Mouse (Mus musculus) hindbrain, embryonic 10.5 days (tissue): ENCODE data around the gene Patj. TPM values are rescaled to one million over a fixed set of nuclear protein-coding genes. Genes with fewer than 3 reads are reported as not detected.

Experiments
- DNase-seq: peaks from one replicate; pipeline ENCODE4 v3.0.0-alpha.2; 2017; ENCODE audit warnings: low spot score
- H3K27ac ChIP-seq: fragments of 300-500 bp; sonication (generic); 2 replicates; pipeline ENCODE4 v1.5.1; 2016; ENCODE audit warnings: mild to moderate bottlenecking, moderate library complexity
- H3K27me3 ChIP-seq: fragments of 300-500 bp; sonication (generic); 2 replicates; pipeline ENCODE4 v1.6.1; 2016; ENCODE audit warnings: mild to moderate bottlenecking; ENCODE audit not compliant: poor library complexity, insufficient read depth, severe bottlenecking
- H3K36me3 ChIP-seq: fragments of 300-500 bp; sonication (generic); 2 replicates; pipeline ENCODE4 v1.6.1; 2016; ENCODE audit warnings: mild to moderate bottlenecking, moderate library complexity
- H3K4me1 ChIP-seq: fragments of 300-500 bp; sonication (generic); replicated peaks from 2 replicates; pipeline ENCODE4 v1.6.1; 2016; ENCODE audit warnings: mild to moderate bottlenecking
- H3K4me3 ChIP-seq: fragments of 300-500 bp; sonication (generic); 2 replicates; pipeline ENCODE4 v1.5.1; 2016; ENCODE audit warnings: mild to moderate bottlenecking, moderate library complexity
- H3K9me3 ChIP-seq: fragments of 300-500 bp; sonication (generic); 2 replicates; pipeline ENCODE4 v1.6.1; 2016; ENCODE audit warnings: mild to moderate bottlenecking, moderate library complexity
- WGBS: fragments of 180-500 bp; shearing (Covaris S2); methylation state at CpG from one replicate; pipeline ENCODE4 v1.1.7; 2016; 5-methylcytosine and 5-hydroxymethylcytosine counted together
- polyA plus RNA-seq: library from polyadenylated mRNA; unstranded; fragments of >200 nt; fragmentation: Nextera tagmentation; extraction: Ambion mirVana; gene quantifications from 2 replicates; pipeline ENCODE4 v1.2.1, GENCODE M21; 2016

Patj gene
- polyA plus RNA-seq, 1 experiment from 2014 or later: 8.2 TPM

DNA sequence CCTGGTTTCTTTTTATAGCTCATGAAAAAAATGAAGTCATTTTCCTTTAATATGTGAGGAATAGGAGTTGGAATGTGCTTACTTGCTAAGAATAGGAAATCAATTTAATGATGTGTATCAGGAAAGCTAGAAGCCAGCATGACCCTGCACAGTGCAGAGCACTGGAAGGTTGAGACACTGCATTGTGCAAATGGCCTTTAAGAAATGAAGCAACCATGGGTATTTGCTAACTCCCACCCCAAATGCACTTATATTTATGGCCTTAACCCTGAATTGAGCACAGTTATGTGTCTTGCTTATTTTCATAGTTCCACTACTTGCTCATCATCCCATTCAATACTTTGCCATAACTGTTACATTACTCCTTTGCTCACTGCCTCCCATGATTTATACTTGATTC, 181.7 kb downstream of the Patj start:
- no peak overlapping the region for H3K4me3 ChIP-seq
- no peaks in the 10 kb centered on the region for H3K36me3 ChIP-seq
- H3K27me3 ChIP-seq: no peaks in the 10 kb centered on the region
- 0 out of 2 replicates have a peak, but pooled peaks cover 4% of the 10 kb centered on the region for H3K4me1 ChIP-seq
- no peak overlapping the region for H3K27ac ChIP-seq
- DNase-seq: no peak
- 0 out of 2 replicates have a peak, but pooled peaks cover 4% of the 10 kb centered on the region for H3K9me3 ChIP-seq

DNA sequence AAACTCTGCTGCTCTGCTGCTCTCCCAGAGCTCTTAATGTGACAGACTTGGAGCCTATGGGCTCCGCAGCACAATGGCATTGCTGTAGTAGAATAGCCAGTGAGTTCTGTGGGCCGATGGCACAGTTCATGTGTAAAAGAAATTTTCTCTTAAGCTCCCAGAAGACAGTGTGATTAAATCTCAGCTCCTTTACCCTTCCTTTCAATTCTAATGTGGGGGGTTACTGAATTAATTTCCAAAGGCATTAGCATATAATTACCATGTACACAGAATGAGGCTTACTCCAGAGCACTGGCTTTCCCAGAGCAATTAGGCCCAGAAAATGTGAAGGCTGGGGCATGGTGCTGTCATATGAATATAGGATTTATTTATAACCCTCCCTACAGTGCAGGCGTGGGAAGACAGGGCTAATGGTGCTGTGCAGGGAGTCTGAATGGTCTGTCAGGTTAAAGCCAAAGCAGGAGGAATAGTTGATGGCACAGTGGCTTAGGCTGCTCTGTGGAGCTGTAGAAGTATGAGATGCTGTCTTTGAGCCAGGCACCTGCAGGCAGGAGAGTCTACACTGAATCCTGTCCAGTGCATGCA, 182.5 kb downstream of the Patj start:
- 73% methylated on average over 3 of the region's 3 CpGs for WGBS
- no peak overlapping the region for H3K4me3 ChIP-seq
- 0 out of 2 replicates have a peak, but pooled peaks cover 4% of the 10 kb centered on the region for H3K9me3 ChIP-seq
- H3K4me1 ChIP-seq: 0 out of 2 replicates have a peak, but pooled peaks cover 4% of the 10 kb centered on the region
- DNase-seq: no peak
- no peaks in the 10 kb centered on the region for H3K27me3 ChIP-seq
- peak overlapping the region; percentile 57; the same call in 1 of the 2 replicates for H3K27ac ChIP-seq
- no peaks in the 10 kb centered on the region for H3K36me3 ChIP-seq

DNA sequence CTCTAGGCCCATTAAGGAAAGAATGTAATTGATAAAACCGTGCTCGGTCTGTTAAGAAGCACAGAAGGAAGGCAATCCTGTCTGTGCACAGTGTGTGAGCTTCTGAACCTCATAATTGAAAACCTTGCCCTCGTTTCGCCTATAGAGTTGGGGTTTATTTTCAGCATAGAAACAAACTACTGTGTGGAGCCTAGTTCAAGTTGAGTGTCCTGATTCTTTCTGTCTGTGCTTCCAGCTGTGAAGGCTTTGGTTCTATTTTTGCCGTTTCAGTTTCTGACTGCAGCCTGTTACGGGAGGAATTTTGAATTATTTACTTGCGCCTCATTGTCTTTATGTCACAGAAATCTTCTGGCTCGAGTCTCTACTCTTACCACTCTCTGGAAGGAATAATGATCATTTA, 185.9 kb downstream of the Patj start:
- Histone ChIP-seq H3K9me3 (no peaks in the 10 kb centered on the region), H3K4me1 (0 out of 2 replicates have a peak, but pooled peaks cover 4% of the 10 kb centered on the region), H3K27me3 (no peaks in the 10 kb centered on the region), H3K27ac (no peak overlapping the region), H3K36me3 (no peaks in the 10 kb centered on the region), H3K4me3 (no peak overlapping the region)
- WGBS: 82% methylated on average over 8 of the region's 8 CpGs
- DNase-seq: no peak

- no peaks in the 10 kb centered on the region for H3K36me3 ChIP-seq
- no peak overlapping the region for H3K27ac ChIP-seq
- no peak overlapping the region for H3K4me3 ChIP-seq
- H3K9me3 ChIP-seq: no peaks in the 10 kb centered on the region
- DNase-seq: no peak
- no peaks in the 10 kb centered on the region for H3K4me1 ChIP-seq
- WGBS: 84% methylated on average over 5 of the region's 5 CpGs
- H3K27me3 ChIP-seq: no peaks in the 10 kb centered on the region
Observed at GRCm38 (mm10) chr4:98584023-98584422, 188.4 kb downstream of the Patj start.

- Histone ChIP-seq H3K36me3 (no peaks in the 10 kb centered on the region), H3K27me3 (no peaks in the 10 kb centered on the region), H3K4me1 (no peaks in the 10 kb centered on the region), H3K9me3 (no peaks in the 10 kb centered on the region), H3K4me3 (no peak overlapping the region), H3K27ac (no peak overlapping the region)
- 74% methylated on average over 4 of the region's 4 CpGs for WGBS
- no peak for DNase-seq
Observed at GRCm38 (mm10) chr4:98586303-98586702, 190.7 kb downstream of the Patj start.

DNA sequence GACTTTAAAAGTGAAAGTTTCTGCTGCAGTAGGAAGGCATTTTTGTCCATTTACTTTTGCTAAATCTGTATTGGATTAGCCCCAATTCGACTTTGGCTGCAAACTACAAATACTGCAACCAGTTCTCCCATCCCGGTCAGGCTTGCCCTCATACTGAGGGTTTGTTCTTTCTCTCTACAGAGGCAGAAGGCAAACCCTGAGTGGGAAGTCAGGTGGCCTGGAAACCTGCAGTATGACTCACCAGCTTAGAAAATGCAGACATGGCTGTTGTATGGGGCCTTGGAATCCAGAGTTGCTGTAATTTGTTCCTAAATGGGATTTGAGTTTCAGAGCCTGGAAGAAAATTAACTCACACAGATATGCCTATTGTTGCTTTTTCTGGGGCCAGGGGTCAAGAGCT, 192.1 kb downstream of the Patj start:
- H3K4me1 ChIP-seq: no peaks in the 10 kb centered on the region
- no peak overlapping the region for H3K4me3 ChIP-seq
- H3K9me3 ChIP-seq: no peaks in the 10 kb centered on the region
- WGBS: 84% methylated on average over 2 of the region's 2 CpGs
- no peaks in the 10 kb centered on the region for H3K27me3 ChIP-seq
- DNase-seq: no peak
- H3K36me3 ChIP-seq: no peaks in the 10 kb centered on the region
- no peak overlapping the region for H3K27ac ChIP-seq

GRCm38 (mm10) chr4:98593961-98594360, 198.4 kb downstream of the Patj start:
- Histone ChIP-seq H3K4me3 (no peak overlapping the region), H3K4me1 (no peaks in the 10 kb centered on the region), H3K27me3 (no peaks in the 10 kb centered on the region), H3K27ac (no peak overlapping the region), H3K9me3 (no peaks in the 10 kb centered on the region), H3K36me3 (no peaks in the 10 kb centered on the region)
- no peak for DNase-seq
- 88% methylated on average over 1 of the region's 1 CpGs for whole genome bisulfite sequencing

- no peaks in the 10 kb centered on the region for H3K27me3 ChIP-seq
- DNase-seq: no peak
- WGBS: 78% methylated on average over 1 of the region's 1 CpGs
Observed at GRCm38 (mm10) chr4:98598546-98598971, 203.0 kb downstream of the Patj start.

DNA sequence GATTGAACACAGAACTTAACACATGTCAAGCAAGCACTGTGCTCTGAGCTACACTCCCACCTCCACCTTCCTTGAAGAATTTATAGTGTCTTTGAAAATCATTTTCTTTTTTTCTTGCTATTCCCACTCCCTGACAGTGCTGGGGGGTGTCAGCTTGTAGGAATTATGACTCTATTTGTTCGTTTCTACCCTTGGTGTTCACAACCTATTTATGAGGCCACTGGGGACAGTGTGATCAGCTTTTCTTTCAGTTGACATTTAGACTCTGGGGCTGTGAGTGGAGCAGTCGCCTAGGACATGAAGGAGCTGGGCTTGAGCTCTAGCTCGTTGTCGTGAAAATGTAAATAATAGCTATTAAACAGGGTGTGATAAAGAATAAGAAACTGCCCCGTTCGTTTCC, 203.8 kb downstream of the Patj start:
- Histone ChIP-seq H3K9me3 (no peaks in the 10 kb centered on the region), H3K36me3 (no peaks in the 10 kb centered on the region), H3K4me1 (no peaks in the 10 kb centered on the region), H3K27ac (no peak overlapping the region), H3K4me3 (no peak overlapping the region), H3K27me3 (no peaks in the 10 kb centered on the region)
- 82% methylated on average over 6 of the region's 6 CpGs for whole genome bisulfite sequencing
- DNase-seq: no peak

More at GRCm38 (mm10) chr4:98598546-98598971, 203.0 kb downstream of the Patj start:
- no peaks in the 10 kb centered on the region for H3K4me1 ChIP-seq
- no peaks in the 10 kb centered on the region for H3K36me3 ChIP-seq
- no peaks in the 10 kb centered on the region for H3K9me3 ChIP-seq
- no peak overlapping the region for H3K27ac ChIP-seq
- H3K4me3 ChIP-seq: no peak overlapping the region

GRCm38 (mm10) chr4:98603131-98603530, 207.5 kb downstream of the Patj start:
- WGBS: 75% methylated on average over 6 of the region's 6 CpGs
- DNase-seq: no peak

GRCm38 (mm10) chr4:98610501-98610900, 214.9 kb downstream of the Patj start:
- H3K36me3 ChIP-seq: no peaks in the 10 kb centered on the region
- no peaks in the 10 kb centered on the region for H3K4me1 ChIP-seq
- no peak overlapping the region for H3K27ac ChIP-seq
- H3K4me3 ChIP-seq: no peak overlapping the region
- 88% methylated on average over 2 of the region's 2 CpGs for WGBS
- DNase-seq: no peak
- no peaks in the 10 kb centered on the region for H3K9me3 ChIP-seq
- H3K27me3 ChIP-seq: no peaks in the 10 kb centered on the region

More at GRCm38 (mm10) chr4:98603131-98603530, 207.5 kb downstream of the Patj start:
- Histone ChIP-seq H3K9me3 (no peaks in the 10 kb centered on the region), H3K4me1 (no peaks in the 10 kb centered on the region), H3K27me3 (no peaks in the 10 kb centered on the region), H3K36me3 (no peaks in the 10 kb centered on the region), H3K4me3 (no peak overlapping the region), H3K27ac (no peak overlapping the region)

- 92% methylated on average over 3 of the region's 3 CpGs for WGBS
- Histone ChIP-seq H3K27me3 (no peaks in the 10 kb centered on the region), H3K4me3 (no peak overlapping the region)
Observed at GRCm38 (mm10) chr4:98614395-98614794, 218.8 kb downstream of the Patj start.

GRCm38 (mm10) chr4:98619199-98619598, 223.6 kb downstream of the Patj start:
- WGBS: 77% methylated on average over 6 of the region's 6 CpGs
- Histone ChIP-seq H3K27ac (no peak overlapping the region), H3K4me1 (peaks cover 15% of the 10 kb centered on the region), H3K4me3 (no peak overlapping the region), H3K9me3 (no peaks in the 10 kb centered on the region), H3K27me3 (no peaks in the 10 kb centered on the region), H3K36me3 (no peaks in the 10 kb centered on the region)
- no peak for DNase-seq

More at GRCm38 (mm10) chr4:98614395-98614794, 218.8 kb downstream of the Patj start:
- Histone ChIP-seq H3K9me3 (no peaks in the 10 kb centered on the region), H3K36me3 (no peaks in the 10 kb centered on the region), H3K4me1 (no peaks in the 10 kb centered on the region), H3K27ac (no peak overlapping the region)
- DNase-seq: no peak
